Mouse (Mus musculus) megakaryocyte, embryonic 14.5 days (primary cell): ENCODE results near the gene Slc39a12.

Source experiments
- FLI1 ChIP-seq: IDR thresholded peaks from 2 replicates; pipeline ENCODE4 v1.6.1; 2012; ENCODE audit warnings: low read length, inconsistent platforms, mixed read lengths
- GATA1 ChIP-seq: IDR thresholded peaks from 3 replicates; pipeline ENCODE4 v1.6.1; 2012; ENCODE audit warnings: mixed read lengths, low read length, inconsistent platforms, borderline replicate concordance

DNA sequence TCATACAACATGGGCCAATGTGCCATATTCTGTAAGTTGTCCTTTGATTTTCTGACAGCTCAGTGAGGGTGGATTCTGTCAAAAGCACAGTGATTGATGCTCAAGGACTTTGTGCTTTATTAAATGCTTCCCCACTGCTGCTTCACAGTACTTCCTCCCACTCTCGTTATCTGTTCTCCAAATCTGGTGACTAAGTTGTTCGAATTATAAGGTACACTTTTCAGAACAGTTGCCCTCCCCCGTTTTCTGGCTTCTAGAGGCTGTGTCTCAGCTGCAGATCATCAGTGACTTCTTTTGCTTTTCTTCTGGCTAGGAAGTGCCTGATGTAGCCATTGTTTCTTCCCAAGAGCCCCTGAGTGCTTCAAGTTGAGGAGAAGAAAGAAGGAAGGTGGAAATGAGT is 149.7 kb downstream of the Slc39a12 start:
- TF ChIP-seq FLI1 (no peak), GATA1 (no peak)
